Mouse (Mus musculus) lung, adult 10 weeks (tissue): ENCODE measurements around the gene Mgat3. TPM values are rescaled to one million over a fixed set of nuclear protein-coding genes. Genes with fewer than 3 reads are reported as not detected.

Experiments used
- polyA plus RNA-seq: library from polyadenylated mRNA; stranded (reverse); fragments of 350-450 nt; fragmentation: Illumina TruSeq; extraction: RNeasy Lipid Tissue Mini Kit (QIAGEN cat#74804); gene quantifications from one replicate; pipeline ENCODE4 v1.2.3, GENCODE M21; 2014; ENCODE audit warnings: low read depth, low replicate concordance; ENCODE audit not compliant: insufficient read depth

The Mgat3 gene
- polyA plus RNA-seq = 12.2 TPM

DNA sequence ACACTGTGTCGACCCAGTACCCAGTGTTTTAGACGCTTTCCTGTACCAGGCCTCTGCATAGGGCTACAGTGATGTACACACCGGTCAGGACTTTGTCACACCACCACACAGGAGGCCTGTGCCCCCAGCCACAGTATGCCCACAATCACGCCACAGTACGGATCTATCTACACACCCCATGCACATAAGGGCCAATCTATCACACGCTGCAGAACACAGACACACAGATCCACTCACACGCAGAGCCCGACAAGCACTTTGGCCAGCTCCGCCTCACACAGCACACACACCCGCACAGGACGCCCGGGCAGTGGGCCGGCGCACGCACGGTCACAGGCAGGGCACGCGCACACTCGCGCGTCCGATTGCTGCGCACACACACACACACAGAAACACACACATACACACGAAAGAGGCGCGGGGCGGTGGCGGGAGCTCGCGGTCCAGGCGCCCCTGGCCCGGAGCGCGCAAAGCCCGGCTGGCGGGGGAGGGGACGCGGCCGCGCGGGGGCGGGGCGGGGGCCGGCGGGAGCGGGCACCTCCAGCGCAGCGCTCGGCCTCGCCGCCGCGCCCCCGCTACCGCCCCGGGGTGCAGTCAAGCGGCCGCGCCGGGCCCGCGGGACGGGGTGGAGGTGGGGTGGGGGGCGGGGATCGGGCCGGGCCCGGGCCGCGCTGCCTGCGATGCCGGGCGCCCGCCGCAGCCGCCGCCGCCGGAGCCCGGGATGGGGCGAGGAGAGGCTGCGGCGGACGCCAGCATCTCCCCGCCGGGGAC, at the start of gene Mgat3:
Mgat3 (plus strand) TSS at position 721 of the 771 bp plus-strand sequence.

DNA sequence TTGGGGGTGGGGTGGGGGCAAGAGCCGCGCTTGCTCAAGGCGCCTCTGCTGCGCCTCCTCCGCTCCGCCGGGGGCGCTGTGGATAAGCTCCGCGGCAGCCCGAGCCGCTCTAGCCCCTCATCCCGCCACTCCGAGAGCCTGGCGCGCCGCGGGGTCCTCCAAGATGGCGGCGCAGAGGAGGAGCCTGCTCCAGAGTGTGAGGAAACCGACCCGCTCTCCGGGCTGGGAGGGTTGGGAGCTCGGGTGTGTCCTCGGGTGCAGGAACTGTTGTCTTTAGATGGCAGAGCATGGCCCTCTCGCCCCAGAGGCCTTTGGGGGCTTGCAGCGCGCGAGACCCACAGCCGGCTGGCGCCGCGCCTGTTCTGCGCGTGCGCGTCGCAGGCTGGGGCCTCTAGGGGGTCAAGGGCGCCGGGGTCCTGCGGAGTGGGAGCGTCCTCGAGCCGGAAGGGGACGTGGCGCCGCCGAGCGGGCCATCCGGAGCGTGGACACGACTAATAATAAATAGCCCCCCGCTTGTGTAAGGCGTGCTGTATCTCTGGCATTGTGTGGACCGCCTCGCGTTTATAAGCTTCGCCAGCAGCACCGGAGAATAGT, 40.4 kb upstream of the Mgat3 start, which contains the start of gene Tab1:
Tab1 (plus strand) TSS at position 135 of the 594 bp plus-strand sequence.

DNA sequence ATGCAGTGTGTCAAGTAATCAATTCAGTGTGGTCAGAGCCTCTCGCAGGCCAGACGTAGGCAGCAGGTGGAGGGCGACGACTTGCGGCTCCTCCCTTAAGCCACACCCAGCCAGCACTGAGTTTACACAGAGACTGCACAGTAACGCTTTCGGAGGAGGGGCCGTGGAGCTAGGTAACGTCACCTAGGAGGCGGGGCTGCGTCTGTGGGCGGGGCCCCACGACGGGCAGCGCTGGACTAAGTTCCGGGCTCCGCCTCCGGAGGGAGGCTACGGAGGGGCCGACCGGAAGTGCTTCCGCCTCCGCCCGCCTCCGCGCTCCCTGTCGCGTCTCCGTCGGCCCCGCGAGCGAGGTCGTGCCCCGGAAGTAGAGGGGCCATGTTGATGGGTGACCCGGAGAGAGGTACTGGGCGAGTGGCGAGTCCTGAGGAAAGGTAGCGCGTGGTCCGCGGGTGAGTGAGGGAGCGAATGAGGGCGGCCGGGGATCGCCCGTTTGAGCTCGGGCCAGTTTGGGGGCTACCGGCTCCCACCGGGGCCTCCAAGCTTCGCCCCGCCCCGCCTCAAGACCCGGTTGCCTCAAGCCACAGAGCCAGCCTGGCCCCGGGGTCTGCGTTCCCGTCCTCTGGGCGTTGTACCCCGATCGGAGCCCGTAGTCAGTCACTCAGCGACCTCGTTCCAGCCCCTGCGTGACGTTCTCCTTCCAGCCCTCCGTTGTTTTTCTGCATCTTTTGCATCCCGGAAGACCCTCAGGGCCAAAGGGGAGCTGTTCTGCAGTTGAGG, 60.4 kb downstream of the Mgat3 start, which contains the start of gene Mief1:
Mief1 (plus strand) TSS at position 286 of the 777 bp plus-strand sequence.

GRCm38 (mm10) chr15:80235535-80235934, 62.0 kb downstream of the Mgat3 start, which contains the start of gene AC140267.1:
AC140267.1 (plus strand) TSS chr15:80235835.

DNA sequence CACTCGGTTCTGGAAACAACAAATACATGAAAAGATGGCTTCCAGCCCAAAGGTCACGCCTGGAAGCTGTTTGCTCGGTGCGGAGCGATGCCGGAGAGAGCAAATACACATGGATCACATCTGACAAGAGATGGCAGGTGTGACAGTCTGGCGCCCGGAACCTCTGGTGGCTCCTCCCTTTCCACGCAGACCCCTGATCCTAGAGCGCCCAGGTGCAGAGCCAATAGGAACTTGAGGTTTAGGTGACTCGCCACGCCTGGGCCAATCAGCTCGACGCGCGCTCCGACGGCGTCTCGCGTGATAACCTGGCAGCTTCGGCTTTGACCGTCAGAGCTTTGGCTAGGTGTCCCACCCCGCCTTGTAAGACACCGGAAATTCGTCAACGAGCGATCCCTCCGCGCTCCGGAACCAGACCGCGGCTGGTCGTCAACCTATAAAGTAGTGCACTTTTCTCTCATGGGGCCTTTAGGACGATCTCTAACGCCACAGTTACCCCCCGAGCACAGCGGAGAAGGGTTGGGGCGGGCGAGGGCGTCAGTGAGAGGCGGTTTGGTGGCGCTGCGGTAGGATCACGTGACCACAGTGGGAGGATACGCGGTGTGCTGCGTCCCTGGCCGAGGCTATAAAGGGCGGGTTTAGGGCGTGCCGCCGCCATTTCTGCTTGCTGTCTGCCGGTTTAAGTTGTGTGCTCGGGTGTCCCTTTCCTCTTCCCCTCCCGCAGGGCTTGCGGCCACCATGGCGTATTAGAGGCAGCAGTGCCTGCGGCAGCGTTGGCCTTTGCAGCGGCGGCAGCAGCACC, 81.5 kb downstream of the Mgat3 start, which contains the start of gene Atf4:
Atf4 (plus strand) TSS at position 338 of the 799 bp plus-strand sequence.

GRCm38 (mm10) chr15:80263610-80264575, 90.4 kb downstream of the Mgat3 start, which contains the start of gene Rps19bp1:
Rps19bp1 (minus strand) TSS chr15:80264315.

Other genes starting within 250 kb of the Mgat3 start
- gene Cbx7, start 202.6 kb upstream of the Mgat3 start, polyA plus RNA-seq = 34.4 TPM
- gene Pdgfb, start 158.7 kb upstream of the Mgat3 start, polyA plus RNA-seq = 42.9 TPM
- 14.9 TPM for gene Syngr1, start 82.4 kb upstream of the Mgat3 start, polyA plus RNA-seq
- gene Rpl3, start 81.9 kb upstream of the Mgat3 start, polyA plus RNA-seq = 907 TPM
- gene Tab1, start 40.6 kb upstream of the Mgat3 start, polyA plus RNA-seq = 9.5 TPM
- gene Mief1, start 60.3 kb downstream of the Mgat3 start, polyA plus RNA-seq = 7.0 TPM
- gene AC140267.1, start 62.1 kb downstream of the Mgat3 start, polyA plus RNA-seq = not detected
- 198 TPM for gene Atf4, start 81.5 kb downstream of the Mgat3 start, polyA plus RNA-seq
- gene Rps19bp1, start 90.6 kb downstream of the Mgat3 start, polyA plus RNA-seq = 27.9 TPM
- 0.62 TPM for gene Cacna1i, start 113.5 kb downstream of the Mgat3 start, polyA plus RNA-seq